Mouse (Mus musculus): ENCODE results near the gene Plaur.
"Not testable (repeated sequence)": the region's sequence is repeated elsewhere in the genome, so short reads cannot be mapped to it uniquely, and the experiment has no call there.

Gene Plaur

GRCm38 (mm10) chr7:24480121-24480941 is 18.0 kb downstream of the Plaur start:
- DNase-seq, result peak; percentile 62

- peak; percentile 76 for DNase-seq
These were observed 18.7 kb downstream of the Plaur start for GRCm38 (mm10) chr7:24480986-24481473.

GRCm38 (mm10) chr7:24481474-24482207 is 19.4 kb downstream of the Plaur start, which contains the start of gene Cadm4:
Cadm4 (plus strand) TSS chr7:24482023.
- DNase-seq, result peak; percentile 94

DNA sequence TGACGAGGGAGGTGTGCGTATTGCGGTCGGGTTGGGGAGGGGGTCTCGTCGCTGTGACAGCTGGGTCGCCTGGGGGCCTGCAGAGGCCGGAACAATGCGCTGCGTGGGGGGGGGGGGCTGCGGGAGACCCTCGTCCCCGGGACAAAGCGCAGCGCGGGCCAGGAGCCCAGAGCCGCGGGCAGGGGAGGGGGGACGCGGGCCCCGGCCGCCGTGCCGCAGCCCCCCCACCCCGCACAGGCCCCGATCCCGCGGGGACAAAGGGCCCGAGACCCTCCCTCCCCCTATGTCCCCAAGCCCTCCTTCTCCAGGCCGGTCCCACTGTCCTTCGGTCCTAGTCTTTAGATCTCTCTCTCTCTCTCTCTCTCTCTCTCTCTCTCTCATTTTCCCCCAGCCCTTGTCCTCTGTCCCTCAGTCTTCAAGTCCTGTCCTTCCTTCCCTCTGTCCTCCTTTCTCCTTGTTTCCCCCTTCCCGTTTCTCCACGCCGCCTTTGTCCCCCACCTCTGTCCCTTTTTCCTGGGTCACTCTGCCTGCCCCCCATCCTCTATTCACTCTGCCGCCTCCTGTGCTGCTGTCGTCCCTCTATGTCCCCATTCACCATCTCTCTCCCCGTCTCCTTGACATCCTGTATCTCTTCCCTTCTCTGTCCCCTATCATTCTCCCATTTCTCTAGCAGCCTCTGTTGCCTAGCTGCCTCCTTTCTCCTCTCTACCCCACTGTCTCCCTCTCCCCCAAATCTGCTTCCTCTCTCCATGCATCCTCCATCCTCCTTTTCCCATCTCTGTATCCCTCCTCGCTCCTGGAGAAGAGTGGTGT is 20.1 kb downstream of the Plaur start:
- no peak for DNase-seq

DNA sequence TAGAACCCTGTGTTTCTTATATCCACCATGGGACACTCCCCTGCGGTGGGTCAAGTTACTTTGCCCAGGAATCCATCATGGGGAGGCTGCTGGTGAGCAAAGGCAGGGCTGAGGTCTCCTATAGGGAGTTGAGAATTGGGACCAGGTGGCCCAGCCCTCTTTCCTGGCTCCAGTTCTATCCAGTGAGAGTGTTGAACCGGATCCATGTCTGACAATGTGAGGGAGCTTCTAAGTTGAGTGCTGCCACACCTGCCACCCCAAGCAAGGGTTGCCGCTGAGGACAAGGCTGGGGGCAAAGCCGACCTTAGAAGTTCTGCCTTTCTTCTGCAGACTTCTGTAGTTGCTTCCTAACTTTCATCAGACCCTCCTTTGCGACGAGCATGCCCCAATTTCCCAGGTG is 21.0 kb downstream of the Plaur start:
- DNase-seq, result peak; percentile 60

GRCm38 (mm10) chr7:24485481-24485880 is 23.2 kb downstream of the Plaur start:
- no peak for DNase-seq

DNA sequence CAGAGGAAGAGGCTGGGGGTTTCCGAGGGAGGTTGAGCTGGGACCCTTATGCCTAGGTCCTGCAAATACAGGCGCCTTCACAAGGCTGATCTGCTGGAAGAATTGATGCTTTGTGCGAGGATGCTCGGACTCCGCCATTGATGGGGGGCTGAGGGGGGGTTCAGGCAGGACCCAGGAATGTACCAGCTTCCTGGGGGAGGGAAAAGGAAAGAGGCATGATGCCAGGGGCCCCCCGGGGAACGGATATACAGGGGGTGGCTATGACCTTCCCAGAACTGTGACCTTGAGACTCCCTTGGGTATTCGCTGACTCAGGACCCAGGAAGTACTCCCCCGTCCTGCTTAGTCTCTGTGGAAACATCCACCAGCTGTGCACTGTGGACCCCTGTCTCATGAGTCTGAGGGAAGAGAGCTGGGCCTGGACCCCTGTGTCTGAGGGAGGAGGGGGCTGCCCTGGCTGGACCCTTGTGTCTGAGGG is 24.4 kb downstream of the Plaur start:
- DNase-seq, result peak; percentile 51

DNA sequence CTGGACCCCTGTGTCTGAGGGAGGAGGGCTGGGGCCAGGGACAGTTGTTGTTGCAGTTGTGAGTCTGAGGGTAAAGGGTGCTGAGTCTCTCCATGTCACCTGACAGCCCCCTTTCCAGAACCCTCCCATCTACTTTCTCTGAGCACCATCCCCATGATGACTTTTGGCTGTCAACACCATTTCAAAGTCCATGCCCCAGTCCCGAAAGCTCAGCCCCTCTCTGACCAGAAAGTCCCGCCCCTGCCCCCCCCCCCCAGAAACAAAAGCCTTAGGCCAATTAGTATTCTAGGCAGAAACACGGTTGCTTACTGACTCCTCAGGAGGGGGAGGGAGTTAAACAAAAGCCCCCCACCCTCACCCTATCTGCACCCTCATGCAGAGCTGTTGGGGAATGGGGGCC is 25.1 kb downstream of the Plaur start:
- DNase-seq, result peak; percentile 49

- DNase-seq, result peak; percentile 69
These were observed 26.0 kb downstream of the Plaur start for GRCm38 (mm10) chr7:24488303-24488702.

DNA sequence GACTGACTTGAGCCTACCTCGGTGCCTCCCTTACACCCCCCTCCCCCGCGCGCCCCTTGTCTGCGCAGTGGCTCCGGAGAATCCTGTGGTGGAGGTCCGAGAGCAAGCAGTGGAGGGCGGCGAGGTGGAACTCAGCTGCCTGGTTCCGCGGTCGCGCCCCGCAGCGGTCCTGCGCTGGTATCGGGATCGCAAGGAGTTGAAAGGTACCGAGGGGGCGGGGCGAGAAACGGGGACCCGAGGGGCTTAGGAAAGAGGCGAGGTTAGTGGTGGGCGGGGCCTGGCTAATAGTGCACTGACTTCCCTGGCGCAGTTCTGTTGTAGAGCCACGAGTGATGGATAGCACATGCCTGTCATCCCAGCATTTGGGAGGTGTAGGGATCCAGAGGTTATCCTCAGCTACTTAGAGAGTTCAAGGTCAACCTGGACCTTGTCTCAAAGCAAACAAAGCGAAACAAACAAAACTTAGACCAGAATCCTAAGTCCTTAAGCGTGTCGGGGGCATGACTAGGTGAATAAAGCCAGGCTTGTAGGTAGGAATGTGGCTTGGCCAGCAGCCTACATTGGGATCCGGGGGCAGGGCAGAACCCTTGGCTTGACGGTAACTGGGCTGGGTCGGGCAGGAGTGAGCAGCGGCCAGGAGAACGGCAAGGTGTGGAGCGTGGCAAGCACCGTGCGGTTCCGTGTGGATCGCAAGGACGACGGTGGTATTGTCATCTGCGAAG is 37.7 kb downstream of the Plaur start:
- DNase-seq, result no peak

- DNase-seq, result no peak
These were observed 38.6 kb downstream of the Plaur start for GRCm38 (mm10) chr7:24500929-24501328.

- DNase-seq, result no peak
These were observed 39.2 kb downstream of the Plaur start for GRCm38 (mm10) chr7:24501492-24501891.

DNA sequence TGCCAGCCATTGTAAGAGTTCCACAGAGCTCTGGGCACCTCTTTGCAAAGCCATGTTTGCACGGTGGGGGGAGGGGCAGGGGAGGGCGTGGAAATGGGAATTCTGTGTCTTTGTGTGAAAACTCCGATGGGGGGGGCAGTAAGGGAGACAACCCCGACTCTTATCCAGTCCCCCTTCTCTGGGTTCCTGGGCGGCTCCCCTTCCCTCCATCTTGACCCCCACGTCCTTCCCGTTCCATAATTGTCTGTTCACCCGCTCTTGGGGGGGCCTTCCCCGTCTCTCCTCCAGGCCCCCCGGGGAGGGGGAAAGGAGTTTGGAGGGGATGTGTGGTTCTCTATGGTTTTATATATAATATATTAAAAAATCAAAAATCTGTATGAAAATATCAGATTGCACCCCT is 41.7 kb downstream of the Plaur start:
- DNase-seq, result no peak

- no peak for DNase-seq
These were observed 42.6 kb downstream of the Plaur start for GRCm38 (mm10) chr7:24504868-24505267.

DNA sequence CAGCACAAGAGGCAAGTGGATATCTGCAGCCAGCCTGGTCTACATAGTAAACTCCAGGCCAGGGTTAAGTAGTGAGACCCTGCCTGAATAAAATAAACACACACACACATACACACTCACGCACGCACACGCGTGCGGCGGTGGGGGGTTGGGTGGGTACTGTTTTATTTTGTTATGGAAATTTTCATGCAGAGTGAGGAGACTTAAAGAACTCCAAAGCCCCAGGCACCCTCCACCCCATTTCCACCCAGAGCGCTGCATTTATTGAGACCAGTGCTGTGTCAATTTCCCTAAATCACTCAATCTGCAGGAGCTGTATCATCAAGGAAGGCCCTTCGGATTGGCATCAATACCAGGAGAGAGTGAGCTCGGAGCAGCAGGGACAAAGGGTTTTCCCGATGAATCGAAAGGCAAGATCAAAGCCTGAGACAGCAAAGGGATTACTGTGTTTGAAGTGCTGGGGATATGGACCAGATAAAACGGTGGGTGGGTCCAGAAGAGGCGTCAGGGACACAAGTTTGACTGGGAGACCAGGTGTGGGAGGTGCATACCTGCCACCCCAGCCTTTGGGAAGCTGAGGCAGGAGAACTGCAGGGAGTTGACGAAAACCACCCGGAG is 43.3 kb downstream of the Plaur start:
- DNase-seq, result no peak

- no peak for DNase-seq
These were observed 43.8 kb downstream of the Plaur start for GRCm38 (mm10) chr7:24506065-24506459.

GRCm38 (mm10) chr7:24506476-24506837 is 44.2 kb downstream of the Plaur start:
- peak; percentile 86 for DNase-seq

DNA sequence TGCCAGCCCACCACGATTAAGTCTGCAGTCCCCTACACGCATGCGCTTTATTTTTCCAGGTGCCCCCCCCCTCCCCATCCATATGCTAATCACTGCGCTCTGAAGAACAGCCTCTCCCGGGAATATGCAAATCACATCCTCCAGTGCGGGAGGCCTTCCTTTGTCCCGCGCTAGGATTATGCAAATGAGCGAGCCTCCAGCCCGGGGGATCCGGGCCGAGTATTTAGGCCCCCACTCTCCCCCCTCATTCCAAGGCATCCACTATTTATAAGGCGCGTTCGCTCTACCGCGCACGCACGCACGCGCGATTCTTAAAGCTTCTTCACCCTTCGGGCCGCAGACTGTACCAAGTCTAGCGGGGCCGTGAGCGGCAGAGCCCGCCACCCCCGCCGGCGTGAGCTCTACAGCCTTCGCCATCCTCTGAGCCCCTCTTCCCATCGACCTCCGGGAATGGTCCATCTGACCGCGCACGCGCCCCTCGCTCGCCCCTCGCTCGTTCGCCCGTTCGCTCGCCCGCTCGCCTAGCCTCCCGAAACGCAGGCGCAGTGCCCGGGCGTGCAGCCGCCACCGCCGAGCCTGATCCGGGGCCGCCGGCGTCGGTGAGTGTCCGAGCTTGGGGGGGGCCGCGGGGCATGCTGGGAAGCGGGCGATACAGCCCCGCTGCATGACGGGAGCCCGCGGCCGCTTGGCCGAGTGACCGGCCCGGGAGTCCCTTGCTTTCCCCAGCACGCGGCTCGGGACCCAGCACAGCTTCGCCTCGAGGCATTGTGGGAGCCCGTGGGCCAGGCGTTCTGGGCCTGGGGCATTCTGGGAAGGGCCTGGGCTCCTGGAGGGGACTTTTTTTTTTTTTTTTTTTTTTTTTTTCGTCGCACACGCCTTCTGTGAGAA is 44.8 kb downstream of the Plaur start, which contains the start of gene Zfp428:
Zfp428 (plus strand) TSS at position 169 of the 888 bp plus-strand sequence.
- DNase-seq, result peak; percentile 89

- DNase-seq, result peak; percentile 61
These were observed 45.4 kb downstream of the Plaur start for GRCm38 (mm10) chr7:24507726-24508114.

DNA sequence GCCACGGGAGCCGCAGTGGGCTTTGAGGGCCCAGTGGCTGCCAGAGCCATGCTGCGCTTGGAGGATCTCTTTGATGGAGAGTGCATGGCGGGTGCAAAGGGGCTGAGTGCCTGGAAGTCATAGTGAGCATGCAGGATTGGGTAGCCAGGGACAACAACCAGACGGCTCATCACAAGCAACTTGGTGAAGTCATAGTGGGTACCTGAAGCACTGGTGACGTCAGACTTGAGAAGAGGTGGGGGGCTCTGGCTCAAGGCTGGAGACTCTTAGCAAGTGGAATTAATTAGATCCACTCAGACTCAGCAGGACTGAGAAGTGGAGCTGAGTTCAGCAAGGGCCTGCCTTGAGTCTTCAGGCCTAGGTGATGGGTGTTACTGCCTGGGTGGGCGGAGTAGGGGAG is 50.1 kb downstream of the Plaur start, which contains the start of gene AC161166.1:
AC161166.1 (minus strand) TSS at position 101 of the 400 bp plus-strand sequence.
- DNase-seq, result no peak

DNA sequence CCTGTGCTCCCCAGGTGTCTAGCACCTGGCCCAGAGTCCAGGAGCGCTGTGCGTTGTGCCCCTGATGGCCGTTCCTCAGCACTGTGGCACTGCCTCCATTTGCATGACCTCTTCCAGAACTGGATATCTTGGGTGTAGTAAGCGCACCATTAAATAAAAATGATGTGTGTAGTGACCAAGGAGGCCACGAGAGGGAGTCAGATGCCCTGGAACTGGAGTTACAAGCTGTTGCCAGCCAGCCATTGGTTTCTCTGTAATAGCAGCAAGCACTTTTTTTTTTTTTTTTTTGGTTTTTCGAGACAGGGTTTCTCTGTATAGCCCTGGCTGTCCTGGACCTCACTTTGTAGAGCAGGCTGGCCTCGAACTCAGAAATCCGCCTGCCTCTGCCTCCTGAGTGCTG is 54.0 kb downstream of the Plaur start:
- not testable (repeated sequence) for DNase-seq
